Mouse (Mus musculus): ENCODE measurements around the gene 6030445D17Rik.

GRCm38 (mm10) chr4:136459210-136459609 is 2.8 kb upstream of the 6030445D17Rik start:
- TF ChIP-seq CTCF (IDR thresholded peaks at IDR 0.05; ENCODE audit: extremely low read depth, insufficient read depth, insufficient read length, insufficient replicate concordance) (no peak), POLR2A (IDR thresholded peaks at IDR 0.05; ENCODE audit: low read depth, low read length) (no peak)
